Mouse (Mus musculus) E14TG2a.4 (cell line): ENCODE measurements around the gene Itgae.
"Not testable (repeated sequence)": the region's sequence is repeated elsewhere in the genome, so short reads cannot be mapped to it uniquely, and the experiment has no call there.

ENCODE experiments used
- CTCF ChIP-seq: conservative IDR thresholded peaks from 2 replicates; pipeline ENCODE4 v1.5.1; 2014; ENCODE audit warnings: low read length
- NANOG ChIP-seq: IDR thresholded peaks from 2 replicates; pipeline ENCODE4 v1.6.1; 2014; ENCODE audit warnings: borderline replicate concordance, low read length, mixed read lengths

DNA sequence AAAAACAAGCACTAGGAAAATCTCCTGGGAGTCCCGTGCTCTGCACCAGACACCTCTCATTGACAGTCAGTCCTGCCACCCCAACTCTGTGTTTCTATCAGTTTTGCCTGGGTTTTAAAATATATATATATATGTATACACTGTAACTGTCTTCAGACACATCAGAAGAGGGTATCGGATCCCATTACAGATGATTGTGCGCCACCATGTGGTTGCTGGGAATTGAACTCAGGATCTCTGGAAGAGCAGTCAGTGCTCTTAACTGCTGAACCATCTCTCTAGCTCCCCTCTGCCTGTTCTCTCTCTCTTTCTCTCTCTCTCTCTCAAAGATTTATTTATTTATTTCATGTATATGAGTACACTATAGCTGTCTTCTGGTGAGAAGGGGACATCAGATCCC, 17.0 kb downstream of the Itgae start:
- not testable (repeated sequence) for TF ChIP-seq CTCF, NANOG
